9 mouse cellular contexts compared by ENCODE assay signal in the genomic region with DNA sequence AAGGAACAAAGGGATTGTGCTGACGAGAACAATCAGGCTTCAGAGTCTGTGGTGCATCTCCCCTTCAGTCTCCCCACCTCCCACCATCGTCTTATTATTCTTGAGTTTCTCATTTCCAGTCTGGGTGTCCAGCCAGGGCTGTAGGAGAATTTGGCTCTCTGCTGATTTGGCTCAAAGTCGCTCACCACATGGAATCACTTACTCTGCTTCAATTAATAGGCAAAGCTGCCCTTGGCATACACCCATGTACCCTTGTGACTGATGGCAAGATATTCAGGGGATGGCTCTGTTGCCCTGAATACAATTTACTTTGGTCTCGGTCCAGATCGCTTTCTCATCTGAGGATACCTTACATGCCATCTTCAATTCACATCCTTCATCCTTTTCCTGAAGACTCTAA. TPM values are rescaled to one million over a fixed set of nuclear protein-coding genes. Genes with fewer than 3 reads are reported as not detected.
DNase-seq lines count a peak whose midpoint lies in the region; ATAC-seq and TF ChIP-seq lines count a peak whose summit lies in the region.
"Had no signal": no experiment of that assay in that cellular context is flagged by ENCODE, and none has a peak within 500 bp of the region (broad histone marks: within the 10 kb centered on the region; RNA-seq: fewer than 3 reads in every experiment).

No protein-coding gene starts in this region.

- peak overlapping the region; percentile 82; the same call in 1 of the 2 replicates for H3K9ac ChIP-seq in lung, embryonic 14.5 days
- peak overlapping the region; percentile 15; the same call in 1 of the 2 replicates for H3K9ac ChIP-seq in embryonic facial prominence, embryonic 11.5 days (replicated peaks; ENCODE audit: low read length)
- H3K9ac ChIP-seq in hindbrain, embryonic 13.5 days: peak overlapping the region; percentile 94
- H3K9ac ChIP-seq in neural tube, embryonic 15.5 days (replicated peaks): peak overlapping the region; percentile 94

- H3K27ac ChIP-seq in lung, embryonic 14.5 days (ENCODE audit: low read depth): no peak overlapping the region; the same call in 1 of the 2 replicates
- no peak overlapping the region for H3K27ac ChIP-seq in embryonic facial prominence, embryonic 11.5 days (replicated peaks; ENCODE audit: low read depth, low read length)
- H3K27ac ChIP-seq in hindbrain, embryonic 13.5 days: peak overlapping the region; percentile 96
- H3K27ac ChIP-seq in neural tube, embryonic 15.5 days (replicated peaks): peak overlapping the region; percentile 96

- 0 out of 2 replicates have a peak, but pooled peaks cover 7% of the 10 kb centered on the region for H3K27me3 ChIP-seq in lung, embryonic 14.5 days (ENCODE audit: insufficient read depth, low read length)
- H3K27me3 ChIP-seq in embryonic facial prominence, embryonic 11.5 days (ENCODE audit: control insufficient read depth, insufficient read depth, low read length): peaks cover 5% of the 10 kb centered on the region; the same call in 1 of the 2 replicates
- no peaks in the 10 kb centered on the region for H3K27me3 ChIP-seq in hindbrain, embryonic 13.5 days
- no peaks in the 10 kb centered on the region for H3K27me3 ChIP-seq in neural tube, embryonic 15.5 days (replicated peaks)

- DNase-seq in lung, embryonic 14.5 days: peak; percentile 30
- no peak for DNase-seq in lung, postnatal 25 days (ENCODE audit: low spot score)
- peak; percentile 28 for DNase-seq in embryonic facial prominence, embryonic 11.5 days (ENCODE audit: low spot score)
- no peak for DNase-seq in spleen, postnatal 36 days (ENCODE audit: low spot score in 2 of 2)
- DNase-seq in left cerebral cortex, adult 8-10 months (ENCODE audit: low spot score in 2 of 2): no peak
- no peak for DNase-seq in kidney, postnatal 25 days

- H3K4me3 ChIP-seq in lung, embryonic 14.5 days (ENCODE audit: low read depth, low read length): peak overlapping the region; percentile 67
- peak overlapping the region; percentile 63; the same call in 1 of the 2 replicates for H3K4me3 ChIP-seq in embryonic facial prominence, embryonic 11.5 days (ENCODE audit: low read depth, low read length)
- peak overlapping the region; percentile 84 for H3K4me3 ChIP-seq in hindbrain, embryonic 13.5 days
- peak overlapping the region; percentile 79 for H3K4me3 ChIP-seq in neural tube, embryonic 15.5 days (replicated peaks)

- no peak for TF ChIP-seq CTCF in lung, embryonic 14.5 days (IDR thresholded peaks at IDR 0.05; ENCODE audit: low read depth)

- H3K4me2 ChIP-seq in lung, embryonic 14.5 days: peak overlapping the region; percentile 67
- H3K4me2 ChIP-seq in embryonic facial prominence, embryonic 11.5 days (ENCODE audit: low read depth, low read length): peak overlapping the region; percentile 60
- H3K4me2 ChIP-seq in hindbrain, embryonic 13.5 days: peak overlapping the region; percentile 83
- H3K4me2 ChIP-seq in neural tube, embryonic 15.5 days: peak overlapping the region; percentile 74

- no peak for ATAC-seq in lung, embryonic 14.5 days (ENCODE audit: insufficient read depth)
- no peak for ATAC-seq in embryonic facial prominence, embryonic 11.5 days (replicated peaks; ENCODE audit: insufficient number of reproducible peaks, low FRiP score, low TSS enrichment, low read depth)
- no peak for ATAC-seq in hindbrain, embryonic 13.5 days (ENCODE audit: low FRiP score)
- ATAC-seq in neural tube, embryonic 15.5 days (ENCODE audit: low FRiP score): no peak

- WGBS in lung, embryonic 14.5 days: 54% methylated on average over 5 of the region's 5 CpGs
- 53% methylated on average over 5 of the region's 5 CpGs for WGBS in embryonic facial prominence, embryonic 11.5 days
- WGBS in hindbrain, embryonic 13.5 days: 26% methylated on average over 5 of the region's 5 CpGs
- WGBS in neural tube, embryonic 15.5 days: 30% methylated on average over 5 of the region's 5 CpGs

- no peaks in the 10 kb centered on the region for H3K36me3 ChIP-seq in lung, embryonic 14.5 days (ENCODE audit: insufficient read depth)
- no peaks in the 10 kb centered on the region for H3K36me3 ChIP-seq in embryonic facial prominence, embryonic 11.5 days (replicated peaks; ENCODE audit: control insufficient read depth, insufficient read depth, low read depth, low read length)
- H3K36me3 ChIP-seq in hindbrain, embryonic 13.5 days: peaks cover 3% of the 10 kb centered on the region; the same call in 1 of the 2 replicates
- H3K36me3 ChIP-seq in neural tube, embryonic 15.5 days: no peaks in the 10 kb centered on the region

- no peaks in the 10 kb centered on the region for H3K9me3 ChIP-seq in lung, embryonic 14.5 days (ENCODE audit: low read depth, low read length)
- no peaks in the 10 kb centered on the region for H3K9me3 ChIP-seq in embryonic facial prominence, embryonic 11.5 days (replicated peaks; ENCODE audit: control insufficient read depth, low read length)
- no peaks in the 10 kb centered on the region for H3K9me3 ChIP-seq in hindbrain, embryonic 13.5 days
- no peaks in the 10 kb centered on the region for H3K9me3 ChIP-seq in neural tube, embryonic 15.5 days (replicated peaks)

- no peaks in the 10 kb centered on the region for H3K4me1 ChIP-seq in lung, embryonic 14.5 days (ENCODE audit: insufficient read depth)
- H3K4me1 ChIP-seq in embryonic facial prominence, embryonic 11.5 days (ENCODE audit: control insufficient read depth, insufficient read depth, low read length): no peaks in the 10 kb centered on the region; the same call in 1 of the 2 replicates
- peaks cover 72% of the 10 kb centered on the region for H3K4me1 ChIP-seq in hindbrain, embryonic 13.5 days (replicated peaks)
- peaks cover 75% of the 10 kb centered on the region for H3K4me1 ChIP-seq in neural tube, embryonic 15.5 days

RNA-seq across cellular contexts. Expression of gene Lix1l, which starts 2.4 kb away (rescaled TPM):
- 7.9 and 8.3 TPM in 2 replicates for polyA plus RNA-seq in lung, embryonic 14.5 days (2014; fragmentation: Nextera tagmentation; extraction: Ambion mirVana)
- polyA plus RNA-seq in embryonic facial prominence, embryonic 11.5 days (2014; fragmentation: Nextera tagmentation; extraction: Ambion mirVana): 6.5 and 7.0 TPM in 2 replicates
- polyA plus RNA-seq in hindbrain, embryonic 13.5 days (2015; fragmentation: Nextera tagmentation; extraction: Ambion mirVana): 6.8 and 7.3 TPM in 2 replicates
- 5.6 and 6.3 TPM in 2 replicates for polyA plus RNA-seq in neural tube, embryonic 15.5 days (2015; fragmentation: Nextera tagmentation; extraction: Ambion mirVana)
- 10 to 100 TPM; 20.3 to 22.9 (median 21.9) TPM for total RNA-seq in left cerebral cortex, adult 8-10 months (2022)

RNA-seq across cellular contexts. Expression of gene Ankrd34a, which starts 6.9 kb away (rescaled TPM):
- 2.0 and 2.5 TPM in 2 replicates for polyA plus RNA-seq in lung, embryonic 14.5 days (2014; fragmentation: Nextera tagmentation; extraction: Ambion mirVana)
- polyA plus RNA-seq in embryonic facial prominence, embryonic 11.5 days (2014; fragmentation: Nextera tagmentation; extraction: Ambion mirVana): 0.90 and 1.1 TPM in 2 replicates
- 9.7 and 10.5 TPM in 2 replicates for polyA plus RNA-seq in hindbrain, embryonic 13.5 days (2015; fragmentation: Nextera tagmentation; extraction: Ambion mirVana)
- 18.6 and 21.0 TPM in 2 replicates for polyA plus RNA-seq in neural tube, embryonic 15.5 days (2015; fragmentation: Nextera tagmentation; extraction: Ambion mirVana)
- 10 to 100 TPM; 60.4 to 65.0 (median 61.0) TPM for total RNA-seq in left cerebral cortex, adult 8-10 months (2022)

RNA-seq across cellular contexts. Expression of gene Polr3gl, which starts 9.3 kb away (rescaled TPM):
- 17.8 and 22.9 TPM in 2 replicates for polyA plus RNA-seq in lung, embryonic 14.5 days (2014; fragmentation: Nextera tagmentation; extraction: Ambion mirVana)
- 13.2 and 14.2 TPM in 2 replicates for polyA plus RNA-seq in embryonic facial prominence, embryonic 11.5 days (2014; fragmentation: Nextera tagmentation; extraction: Ambion mirVana)
- polyA plus RNA-seq in hindbrain, embryonic 13.5 days (2015; fragmentation: Nextera tagmentation; extraction: Ambion mirVana): 38.3 and 39.3 TPM in 2 replicates
- polyA plus RNA-seq in neural tube, embryonic 15.5 days (2015; fragmentation: Nextera tagmentation; extraction: Ambion mirVana): 35.2 and 35.8 TPM in 2 replicates
- total RNA-seq in left cerebral cortex, adult 8-10 months (2022): 10 to 100 TPM; 22.8 to 26.6 (median 24.3) TPM

RNA-seq across cellular contexts. Expression of gene Rbm8a, which starts 26.4 kb away (rescaled TPM):
- 163 TPM in 2 replicates for polyA plus RNA-seq in lung, embryonic 14.5 days (2014; fragmentation: Nextera tagmentation; extraction: Ambion mirVana)
- polyA plus RNA-seq in embryonic facial prominence, embryonic 11.5 days (2014; fragmentation: Nextera tagmentation; extraction: Ambion mirVana): 195 and 196 TPM in 2 replicates
- 123 and 129 TPM in 2 replicates for polyA plus RNA-seq in hindbrain, embryonic 13.5 days (2015; fragmentation: Nextera tagmentation; extraction: Ambion mirVana)
- polyA plus RNA-seq in neural tube, embryonic 15.5 days (2015; fragmentation: Nextera tagmentation; extraction: Ambion mirVana): 108 and 109 TPM in 2 replicates
- total RNA-seq in left cerebral cortex, adult 8-10 months (2022): 10 to 100 TPM; 41.8 to 56.2 (median 46.5) TPM

RNA-seq across cellular contexts. Expression of gene Gm16253, which starts 26.5 kb away (rescaled TPM):
- polyA plus RNA-seq in lung, embryonic 14.5 days (2014; fragmentation: Nextera tagmentation; extraction: Ambion mirVana): 0.89 and 1.2 TPM in 2 replicates
- not detected in 2 replicates for polyA plus RNA-seq in embryonic facial prominence, embryonic 11.5 days (2014; fragmentation: Nextera tagmentation; extraction: Ambion mirVana)
- 1.2 and 1.6 TPM in 2 replicates for polyA plus RNA-seq in hindbrain, embryonic 13.5 days (2015; fragmentation: Nextera tagmentation; extraction: Ambion mirVana)
- polyA plus RNA-seq in neural tube, embryonic 15.5 days (2015; fragmentation: Nextera tagmentation; extraction: Ambion mirVana): 1.8 TPM in 2 replicates
- not detected for total RNA-seq in left cerebral cortex, adult 8-10 months (2022)
- polyA plus RNA-seq: large intestine, adult 2 months had no signal

Comparison
In these comparisons a context has a peak if more than half of its experiments do, and no peak if none do; other contexts are left out.
1. DNase-seq: peak in lung, embryonic 14.5 days (single experiment) and embryonic facial prominence, embryonic 11.5 days (single experiment); none in lung, postnatal 25 days (single experiment), spleen, postnatal 36 days (0 of 2), left cerebral cortex, adult 8-10 months (0 of 2) and kidney, postnatal 25 days (0 of 2).
2. H3K27ac ChIP-seq: peak in hindbrain, embryonic 13.5 days (single experiment) and neural tube, embryonic 15.5 days (single experiment); none in lung, embryonic 14.5 days (single experiment) and embryonic facial prominence, embryonic 11.5 days (single experiment).
3. H3K9ac ChIP-seq: peak in every context shown above with its lines; median percentile 94 in hindbrain, embryonic 13.5 days; 94 in neural tube, embryonic 15.5 days; 82 in lung, embryonic 14.5 days; 15 in embryonic facial prominence, embryonic 11.5 days.
4. Peak in every context shown above with its lines, with median percentiles within 50 percentile points of each other: H3K4me2 ChIP-seq and H3K4me3 ChIP-seq.